Mouse (Mus musculus): ENCODE data around the gene Ugt2b36. TPM values are rescaled to one million over a fixed set of nuclear protein-coding genes. Genes with fewer than 3 reads are reported as not detected.
"Not testable (repeated sequence)": the region's sequence is repeated elsewhere in the genome, so short reads cannot be mapped to it uniquely, and the experiment has no call there.

Gene Ugt2b36
- not detected in 2 replicates for polyA plus RNA-seq (2016; fragmentation: Nextera tagmentation; extraction: Ambion mirVana)

DNA sequence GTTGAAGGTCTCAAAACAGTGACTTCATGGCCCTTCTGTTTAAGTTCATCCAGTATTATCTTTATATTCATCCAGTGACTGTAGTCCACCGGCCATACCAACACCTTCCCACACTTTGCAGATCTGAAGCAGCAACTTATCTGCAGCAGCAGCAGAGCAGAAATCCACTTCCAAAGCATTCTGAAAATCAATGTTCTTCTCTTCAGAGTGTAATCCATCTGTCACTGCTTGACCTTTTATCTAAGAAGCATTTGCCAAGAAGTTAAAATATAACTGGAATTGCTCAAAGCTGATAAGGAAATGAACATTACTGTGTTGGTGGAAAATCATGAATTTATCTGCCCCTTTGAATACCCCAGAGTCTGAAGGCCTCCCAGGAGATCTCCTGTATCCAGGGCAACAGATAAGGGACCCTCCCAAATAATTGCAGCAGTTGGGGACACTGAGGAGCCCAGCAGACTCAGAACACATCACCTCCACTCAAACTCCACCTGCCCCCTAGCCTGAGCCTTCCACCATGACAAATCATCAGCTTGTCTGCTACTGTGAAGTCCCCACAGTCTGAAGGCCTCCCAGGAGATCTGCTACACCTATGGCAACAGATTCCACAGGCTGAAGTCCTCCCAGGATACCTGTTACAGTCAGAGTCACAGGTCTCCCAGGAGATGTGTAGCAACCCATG is at the start of gene Ugt2b36:
Ugt2b36 (minus strand) TSS at position 210 of the 682 bp plus-strand sequence.
- Histone ChIP-seq H3K9me3 (no peaks in the 10 kb centered on the region), H3K4me3 (no peak within 1 kb of the TSS), H3K4me1 (no peaks in the 10 kb centered on the region), H3K27ac (no peak within 1 kb of the TSS), H3K27me3 (replicated peaks) (no peaks in the 10 kb centered on the region), H3K36me3 (no peaks in the 10 kb centered on the region), H3K4me2 (replicated peaks) (no peak within 1 kb of the TSS), H3K9ac (no peak within 1 kb of the TSS)
- no peak for ATAC-seq (ENCODE audit: low FRiP score, low read depth)
- 90% methylated on average over 1 of the region's 1 CpGs for WGBS

DNA sequence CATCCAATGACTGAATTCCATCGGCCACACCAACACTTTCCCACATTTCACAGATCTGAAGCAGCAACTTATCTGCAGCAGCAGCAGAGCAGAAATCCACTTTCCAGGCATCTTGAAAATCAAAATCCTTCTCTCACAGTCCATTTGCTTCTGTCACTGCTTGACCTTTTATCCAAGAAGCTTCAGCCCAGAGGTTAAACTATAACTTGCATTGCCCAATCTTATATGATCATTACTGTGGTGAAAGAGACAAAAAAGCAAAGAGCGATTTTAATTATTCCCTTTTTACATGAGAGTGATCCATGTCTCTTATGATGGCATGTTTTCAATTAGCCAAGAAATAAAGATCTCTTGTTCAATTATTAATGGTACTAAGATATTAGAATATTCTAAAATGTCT is 47.8 kb upstream of the Ugt2b36 start, which contains the start of gene Ugt2b5:
Ugt2b5 (minus strand) TSS at position 123 of the 400 bp plus-strand sequence.
- not testable (repeated sequence) for ATAC-seq (ENCODE audit: low FRiP score, low read depth); H3K4me3 ChIP-seq; H3K27me3 ChIP-seq (replicated peaks); H3K36me3 ChIP-seq; H3K9me3 ChIP-seq; H3K9ac ChIP-seq; H3K27ac ChIP-seq; H3K4me2 ChIP-seq (replicated peaks); H3K4me1 ChIP-seq
- 90% methylated on average over 2 of the region's 2 CpGs for WGBS

DNA sequence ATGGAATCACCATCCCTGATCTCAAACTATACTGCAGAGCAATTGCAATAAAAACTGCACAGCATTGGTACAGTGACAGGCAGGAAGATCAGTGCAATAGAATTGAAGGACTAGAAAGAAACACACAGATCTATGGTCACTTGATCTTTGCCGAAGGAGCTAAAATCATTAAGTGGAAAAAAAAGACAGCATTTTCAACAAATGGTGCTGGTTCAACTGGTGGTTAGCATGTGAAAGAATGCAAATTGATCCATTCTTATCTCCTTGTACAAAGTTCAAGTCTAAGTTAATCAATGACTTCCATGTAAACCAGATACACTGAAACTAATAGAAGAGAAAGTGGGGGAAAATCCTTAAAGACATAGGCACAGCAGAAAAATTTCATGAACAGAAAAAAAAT is 11.3 kb upstream of the Ugt2b36 start:
- not testable (repeated sequence) for H3K4me2 ChIP-seq (replicated peaks); H3K36me3 ChIP-seq; H3K9ac ChIP-seq; ATAC-seq (ENCODE audit: low FRiP score, low read depth); H3K27me3 ChIP-seq (replicated peaks); H3K4me3 ChIP-seq; H3K4me1 ChIP-seq; H3K9me3 ChIP-seq; H3K27ac ChIP-seq
- 88% methylated on average over 1 of the region's 1 CpGs for WGBS

DNA sequence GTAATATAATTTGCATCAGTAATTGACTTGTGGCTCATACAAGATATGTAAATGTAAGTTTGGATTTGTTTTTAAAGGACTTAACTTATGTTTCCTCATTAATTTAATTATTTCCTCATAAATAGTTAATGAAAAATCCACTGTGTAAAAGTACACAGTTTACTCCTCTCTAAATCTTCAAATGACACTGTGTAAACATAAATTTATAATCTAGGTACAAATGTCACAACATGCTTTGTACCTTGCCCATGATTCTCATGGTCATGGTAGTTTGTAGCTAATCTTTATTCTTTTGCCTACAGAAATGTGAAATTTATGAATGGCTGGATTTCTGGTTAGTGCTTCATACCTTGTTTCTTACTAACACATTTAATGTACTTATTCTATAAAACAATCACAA is 1.2 kb downstream of the Ugt2b36 start:
- H3K4me3 ChIP-seq: no peak overlapping the region
- H3K9ac ChIP-seq: no peak overlapping the region
- H3K9me3 ChIP-seq: no peaks in the 10 kb centered on the region
- H3K27ac ChIP-seq: no peak overlapping the region
- no peaks in the 10 kb centered on the region for H3K27me3 ChIP-seq (replicated peaks)
- no peak overlapping the region for H3K4me2 ChIP-seq (replicated peaks)
- ATAC-seq (ENCODE audit: low FRiP score, low read depth): no peak
- H3K4me1 ChIP-seq: no peaks in the 10 kb centered on the region
- H3K36me3 ChIP-seq: no peaks in the 10 kb centered on the region

DNA sequence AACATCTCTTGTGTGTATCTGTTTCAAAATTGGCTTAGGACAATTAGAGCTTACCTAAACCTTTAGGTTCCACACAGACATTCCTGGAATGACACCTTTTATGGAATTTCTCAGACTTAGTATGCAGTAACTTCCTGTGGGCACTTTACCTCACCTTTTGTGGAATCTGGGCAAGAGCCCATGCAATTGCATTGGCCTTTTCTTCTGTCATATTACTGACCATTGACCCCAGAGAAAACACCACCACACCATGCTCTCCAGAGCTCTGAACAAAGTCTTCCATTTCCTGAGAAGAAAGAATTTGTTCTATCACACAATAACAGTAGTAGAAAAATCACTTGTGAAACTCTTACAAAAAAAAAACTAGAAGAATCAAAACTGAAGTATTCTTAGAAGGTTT is 3.1 kb downstream of the Ugt2b36 start:
- no peak for ATAC-seq (ENCODE audit: low FRiP score, low read depth)

DNA sequence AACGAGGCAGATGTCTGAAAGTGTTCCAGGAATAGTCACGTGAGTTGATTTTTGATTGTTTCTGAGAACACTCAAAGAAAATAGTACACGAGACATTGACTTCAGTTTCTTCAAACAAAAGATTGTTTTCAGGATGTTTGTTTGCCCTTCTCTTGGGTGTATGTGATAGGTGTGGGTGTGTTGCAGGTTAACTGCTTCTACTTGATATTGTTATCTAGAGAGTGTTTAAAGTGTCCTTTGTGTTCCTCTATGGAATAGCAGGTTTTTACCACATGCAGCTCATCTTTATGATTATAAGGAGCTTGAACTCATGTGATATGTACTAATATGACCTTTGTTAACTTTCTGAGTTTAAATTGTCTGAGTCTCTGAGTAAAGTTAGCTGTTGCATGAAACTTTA is 6.1 kb downstream of the Ugt2b36 start:
- ATAC-seq (ENCODE audit: low FRiP score, low read depth): no peak
- no peak overlapping the region for H3K27ac ChIP-seq
- WGBS: 80% methylated on average over 3 of the region's 3 CpGs
- H3K36me3 ChIP-seq: no peaks in the 10 kb centered on the region
- H3K4me1 ChIP-seq: no peaks in the 10 kb centered on the region
- no peak overlapping the region for H3K4me3 ChIP-seq
- no peaks in the 10 kb centered on the region for H3K27me3 ChIP-seq (replicated peaks)
- H3K9ac ChIP-seq: no peak overlapping the region
- H3K4me2 ChIP-seq (replicated peaks): no peak overlapping the region
- no peaks in the 10 kb centered on the region for H3K9me3 ChIP-seq

More for the DNA sequence above, 3.1 kb downstream of the Ugt2b36 start:
- no peaks in the 10 kb centered on the region for H3K4me1 ChIP-seq
- H3K9ac ChIP-seq: no peak overlapping the region
- no peak overlapping the region for H3K4me2 ChIP-seq (replicated peaks)
- H3K27ac ChIP-seq: no peak overlapping the region
- no peaks in the 10 kb centered on the region for H3K36me3 ChIP-seq
- H3K27me3 ChIP-seq (replicated peaks): no peaks in the 10 kb centered on the region
- H3K9me3 ChIP-seq: no peaks in the 10 kb centered on the region
- no peak overlapping the region for H3K4me3 ChIP-seq

DNA sequence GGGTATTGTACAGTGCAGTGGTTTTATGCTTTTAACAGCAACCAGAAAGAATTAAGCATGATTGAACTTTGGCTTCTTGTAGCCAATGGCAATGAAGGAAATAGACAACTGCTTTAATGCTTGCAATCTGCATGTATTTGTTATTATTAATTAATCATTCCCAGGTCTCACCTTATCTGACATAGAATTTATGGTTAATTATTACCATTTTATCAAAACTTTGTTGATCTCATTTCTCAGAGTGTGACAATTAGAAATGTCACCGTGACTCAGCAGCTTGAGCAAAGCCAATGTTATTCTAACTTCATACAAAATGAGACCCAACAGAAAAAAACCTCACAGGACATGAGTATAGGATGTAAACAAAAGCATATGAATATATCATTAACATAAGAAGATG is 61.7 kb downstream of the Ugt2b36 start:
- no peaks in the 10 kb centered on the region for H3K36me3 ChIP-seq
- no peak overlapping the region for H3K4me2 ChIP-seq (replicated peaks)
- H3K9ac ChIP-seq: no peak overlapping the region
- H3K4me1 ChIP-seq: no peaks in the 10 kb centered on the region
- 91% methylated on average over 1 of the region's 1 CpGs for WGBS
- no peaks in the 10 kb centered on the region for H3K9me3 ChIP-seq
- no peak overlapping the region for H3K27ac ChIP-seq
- no peak for ATAC-seq (ENCODE audit: low FRiP score, low read depth)
- no peak overlapping the region for H3K4me3 ChIP-seq
- H3K27me3 ChIP-seq (replicated peaks): no peaks in the 10 kb centered on the region

DNA sequence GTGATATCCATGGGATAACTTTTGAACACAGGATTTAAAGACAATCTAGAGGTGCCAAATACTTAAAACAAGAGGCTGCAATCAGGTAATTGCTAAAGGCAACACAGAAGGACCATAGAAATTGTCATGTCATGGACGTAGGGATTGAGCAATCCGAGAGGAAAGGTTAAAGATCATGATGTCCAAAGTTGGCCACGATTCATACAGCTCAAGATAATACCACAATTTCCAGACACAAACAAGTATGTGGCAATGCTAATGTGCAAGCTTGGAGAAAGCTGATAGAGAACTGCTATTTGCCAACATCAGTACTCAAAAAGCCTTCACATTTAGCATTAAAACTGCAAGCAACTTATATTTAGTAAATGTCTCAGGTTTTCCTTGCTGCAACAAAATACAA is 65.0 kb downstream of the Ugt2b36 start:
- Histone ChIP-seq H3K9ac (no peak overlapping the region), H3K27me3 (replicated peaks) (no peaks in the 10 kb centered on the region), H3K36me3 (no peaks in the 10 kb centered on the region), H3K4me3 (no peak overlapping the region), H3K4me2 (replicated peaks) (no peak overlapping the region), H3K27ac (no peak overlapping the region), H3K9me3 (no peaks in the 10 kb centered on the region), H3K4me1 (no peaks in the 10 kb centered on the region)
- WGBS: 85% methylated on average over 3 of the region's 3 CpGs
- no peak for ATAC-seq (ENCODE audit: low FRiP score, low read depth)

Other genes with a start within 250 kb of the Ugt2b36 start
- not detected in 2 replicates for gene Ugt2b34, start 185.6 kb downstream of the Ugt2b36 start, polyA plus RNA-seq (2016; fragmentation: Nextera tagmentation; extraction: Ambion mirVana)
- gene Ugt2b1, start 166.0 kb downstream of the Ugt2b36 start, polyA plus RNA-seq (2016; fragmentation: Nextera tagmentation; extraction: Ambion mirVana): not detected in 2 replicates
- not detected in 2 replicates for gene Ugt2b35, start 91.7 kb downstream of the Ugt2b36 start, polyA plus RNA-seq (2016; fragmentation: Nextera tagmentation; extraction: Ambion mirVana)
- not detected in 2 replicates for gene Ugt2b5, start 47.8 kb upstream of the Ugt2b36 start, polyA plus RNA-seq (2016; fragmentation: Nextera tagmentation; extraction: Ambion mirVana)
- gene Ugt2b37, start 162.2 kb upstream of the Ugt2b36 start, polyA plus RNA-seq (2016; fragmentation: Nextera tagmentation; extraction: Ambion mirVana): not detected in 2 replicates
- not detected in 2 replicates for gene Ugt2a3, start 244.6 kb upstream of the Ugt2b36 start, polyA plus RNA-seq (2016; fragmentation: Nextera tagmentation; extraction: Ambion mirVana)

All from neural tube, embryonic 12.5 days (tissue).